Mouse (Mus musculus) brain, embryonic 18.5 days (tissue): ENCODE results near the gene Kirrel3.

ENCODE experiments used
- DNase-seq: peaks from one replicate; pipeline ENCODE4 v3.0.0-alpha.2; 2012; ENCODE audit warnings: low read depth, low spot score

Gene Kirrel3

DNA sequence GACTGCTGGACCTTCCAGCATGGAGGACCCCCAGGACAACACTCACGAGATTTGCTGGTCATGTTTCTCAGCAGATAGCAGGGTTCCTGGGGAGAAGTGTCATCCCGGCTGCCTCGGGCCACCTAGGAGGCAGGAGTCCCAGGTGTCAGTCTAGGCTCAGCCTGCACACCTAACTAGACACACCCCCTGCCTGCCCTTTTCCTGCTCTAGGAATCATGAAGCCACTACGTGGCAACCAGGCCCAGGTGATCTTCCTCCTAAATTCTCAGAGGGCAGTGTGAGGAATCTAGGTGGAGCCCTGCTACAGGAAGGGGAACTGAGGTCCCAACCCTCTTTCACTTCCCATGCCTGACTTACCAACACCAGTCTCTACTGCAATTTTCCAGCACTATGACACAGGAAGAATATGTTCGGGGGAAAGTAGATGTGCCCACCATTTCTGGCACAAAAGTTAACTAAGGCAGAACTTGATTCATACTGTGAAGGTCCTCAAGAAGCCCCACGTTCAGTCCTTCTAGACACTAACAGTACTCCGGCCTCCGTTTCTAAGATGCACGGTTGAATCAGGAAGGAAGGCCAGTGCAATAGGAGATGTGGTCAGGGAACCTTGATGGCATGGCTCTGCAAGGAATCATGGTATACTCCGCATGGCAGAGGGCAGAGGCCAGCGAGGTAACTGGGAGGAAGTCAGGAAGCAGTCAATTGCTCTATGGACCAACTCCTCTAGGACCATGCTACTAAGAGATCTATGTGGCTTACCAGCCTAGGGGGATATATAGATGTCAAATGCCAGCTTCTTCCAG is 570.0 kb downstream of the Kirrel3 start:
- DNase-seq: no peak

DNA sequence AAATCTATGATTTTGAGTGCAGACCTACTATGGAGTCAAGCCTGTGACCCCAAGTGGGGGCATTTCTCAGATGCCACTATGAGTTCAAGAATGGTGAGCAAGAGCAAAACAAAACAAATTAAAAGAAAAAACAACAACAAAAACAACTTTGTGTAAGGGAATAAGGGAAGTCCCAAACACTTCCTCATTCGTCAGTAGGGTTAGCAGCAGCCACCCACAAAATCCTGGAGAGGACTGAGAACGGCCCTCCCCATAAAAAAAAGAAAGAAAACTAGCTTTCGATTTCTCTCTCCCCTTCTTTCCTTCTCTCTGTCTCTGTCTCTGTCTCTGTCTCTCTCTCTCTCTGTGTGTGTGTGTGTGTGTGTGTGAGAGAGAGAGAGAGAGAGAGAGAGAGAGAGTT is 570.9 kb downstream of the Kirrel3 start:
- no peak for DNase-seq

DNA sequence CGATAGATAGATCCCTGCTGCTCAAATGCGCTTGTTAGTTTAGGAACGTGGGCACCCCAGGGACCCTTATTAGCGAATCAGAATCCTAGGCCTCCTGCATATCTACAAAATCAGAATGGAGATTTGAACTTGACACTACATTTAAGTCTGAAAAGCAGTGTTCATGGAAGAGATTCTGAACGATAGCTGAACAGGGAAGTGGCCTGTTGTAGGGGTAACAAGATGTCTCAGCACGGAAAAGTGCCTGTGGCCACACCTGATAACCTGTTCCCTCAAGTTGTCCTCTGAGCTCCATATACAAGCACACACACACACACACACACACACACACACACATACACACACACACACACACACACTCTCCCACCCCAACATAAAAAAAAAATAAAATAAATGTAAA is 571.9 kb downstream of the Kirrel3 start:
- no peak for DNase-seq

DNA sequence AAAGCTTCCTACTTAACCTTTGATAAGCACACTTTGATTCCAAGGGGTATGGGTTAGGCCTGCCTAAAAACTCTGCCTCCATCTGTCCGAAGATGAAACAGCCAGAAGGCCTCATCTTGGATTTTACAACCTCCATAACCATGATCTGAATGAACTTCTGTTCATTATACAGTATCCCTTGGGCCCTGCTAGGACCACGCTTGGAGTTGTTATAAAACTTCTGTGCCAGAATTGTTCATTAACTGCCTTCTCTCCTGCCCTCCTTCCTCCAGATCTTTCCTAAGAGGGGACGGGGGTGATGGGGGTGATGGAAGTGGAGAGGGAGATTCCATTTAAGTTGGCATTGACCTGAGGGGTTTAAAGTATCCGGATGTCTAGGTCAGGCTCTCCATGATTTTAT is 572.5 kb downstream of the Kirrel3 start:
- DNase-seq: no peak

DNA sequence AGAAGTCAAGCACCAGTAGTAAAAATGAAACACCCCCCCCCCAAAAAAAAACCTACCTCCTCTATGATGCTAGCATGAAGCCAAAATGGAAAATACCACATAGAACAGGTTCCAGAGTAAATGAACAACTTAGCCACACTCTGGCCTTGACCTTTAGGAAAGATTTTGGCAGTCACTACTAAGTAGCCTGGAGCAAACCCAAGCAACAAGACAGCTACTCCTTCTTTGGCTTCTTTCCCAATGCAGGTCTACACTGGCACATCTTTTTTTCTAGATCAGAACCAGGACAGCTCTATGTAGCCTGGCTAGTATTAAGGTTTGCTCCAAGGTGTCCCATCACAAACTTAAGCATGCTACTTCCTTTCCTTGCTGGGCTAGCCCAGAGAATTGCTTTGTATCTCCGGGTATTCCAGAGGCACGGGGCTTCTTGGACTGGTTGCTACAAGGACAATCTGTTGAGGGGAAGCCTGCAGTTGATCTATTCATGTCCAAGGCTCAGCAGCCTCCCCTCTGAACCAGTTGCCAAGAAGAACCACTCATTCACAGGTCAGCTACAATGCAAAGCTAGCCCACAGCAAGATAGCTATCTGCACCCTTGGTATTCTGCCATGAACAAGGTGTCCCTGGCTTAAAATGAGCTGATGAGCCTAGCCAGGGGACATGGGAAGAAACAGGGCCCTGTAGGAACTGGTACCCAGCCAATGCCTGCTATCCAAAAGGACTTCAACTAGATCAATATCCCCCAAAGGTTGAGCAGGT is 573.1 kb downstream of the Kirrel3 start:
- no peak for DNase-seq

DNA sequence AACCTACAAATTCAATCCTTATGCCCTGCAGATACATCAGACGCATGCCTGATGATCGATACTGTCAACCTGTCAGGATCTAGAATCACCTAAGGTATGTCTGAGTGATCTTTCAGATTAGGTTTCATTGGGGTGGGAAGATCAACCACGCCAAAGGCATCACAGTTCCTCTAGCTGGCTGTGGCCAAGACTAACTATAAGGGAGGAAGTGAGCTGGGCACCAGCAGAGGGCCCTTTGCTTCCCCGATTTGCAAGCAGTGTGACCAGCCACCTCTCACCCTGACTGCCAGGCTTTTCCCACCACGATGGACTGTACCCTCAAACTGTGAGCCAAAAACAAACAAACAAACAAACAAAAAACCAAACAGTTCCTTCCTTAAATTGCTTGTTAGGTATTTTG is 574.2 kb downstream of the Kirrel3 start:
- no peak for DNase-seq

DNA sequence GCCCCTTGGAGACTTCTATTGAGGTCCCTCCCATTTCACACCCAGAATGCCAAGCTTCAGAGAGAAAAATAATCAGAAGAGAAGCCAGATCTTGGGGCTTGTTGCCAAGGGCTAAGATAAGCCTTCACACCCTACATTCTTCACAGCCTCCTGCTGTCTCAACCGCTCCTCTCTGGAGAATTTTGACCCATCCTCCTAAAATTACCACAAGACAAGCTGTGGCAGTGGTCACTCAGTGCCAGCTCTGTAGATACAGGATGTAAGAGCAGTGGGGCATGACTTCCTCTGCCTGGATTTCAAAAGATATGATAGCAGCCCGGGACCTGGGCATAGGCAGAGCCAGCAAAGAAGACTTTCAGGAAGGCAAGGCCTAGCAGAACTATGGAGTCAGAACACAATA is 575.8 kb downstream of the Kirrel3 start:
- no peak for DNase-seq
